Mouse (Mus musculus) heart, postnatal 10 days (tissue): ENCODE measurements around the gene Piwil4. TPM values are rescaled to one million over a fixed set of nuclear protein-coding genes. Genes with fewer than 3 reads are reported as not detected.

Experiments used
- DNase-seq, 2 experiments: peaks; one replicate each; pipeline ENCODE4 v3.0.0; 2021
- intact Hi-C: fragments of 180-260 bp; cut with DNase I; formaldehyde crosslinking; loops from one replicate; pipeline ENCODE4 v1.15.1; 2025
- total RNA-seq, 2 experiments: library from RNA; stranded (reverse); gene quantifications; 2 replicates each; pipeline ENCODE4 v1.2.3; 2021

The Piwil4 gene
- not detected for total RNA-seq

DNA sequence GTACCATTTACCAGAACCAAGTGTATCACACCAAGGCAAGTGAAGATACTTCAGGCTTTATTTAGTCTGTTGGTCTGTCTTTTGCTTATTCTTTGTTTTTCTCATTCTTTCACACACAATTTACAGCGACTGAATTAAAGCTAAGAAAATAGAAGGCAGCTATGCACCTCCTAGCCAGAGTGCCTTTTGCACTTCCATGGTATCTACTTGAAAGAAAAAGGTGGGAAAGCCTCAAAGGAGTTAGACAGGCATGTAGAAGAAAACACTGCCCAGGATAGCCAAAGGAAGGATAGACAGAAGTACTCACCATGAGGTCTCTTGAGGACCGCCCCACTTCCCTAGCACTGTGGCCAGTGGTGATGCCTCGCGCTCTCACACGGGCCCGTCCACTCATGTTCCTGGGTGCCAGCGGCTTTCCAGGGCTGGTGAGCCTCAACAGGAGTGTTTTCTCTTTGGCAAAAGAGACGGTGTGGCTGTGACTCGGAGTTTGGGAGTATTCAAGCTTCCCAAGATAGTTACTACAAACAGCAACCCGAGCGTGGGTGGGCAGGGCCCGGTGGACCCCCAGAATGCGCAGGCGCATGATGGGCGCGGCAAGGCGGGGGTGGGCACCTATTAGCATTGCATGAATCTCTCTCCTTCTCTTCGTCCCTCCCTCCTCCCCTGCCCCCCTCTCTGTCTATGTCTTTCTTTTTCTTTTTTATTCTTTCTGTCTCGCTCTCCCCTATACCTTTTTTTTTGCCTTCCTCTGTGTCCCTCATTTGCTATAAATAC lies at the start of gene Piwil4:
TSS of gene Piwil4 (minus strand) at position 583 of the 774 bp plus-strand sequence.
- intact Hi-C loops: no loop called here
- DNase-seq: no peak

DNA sequence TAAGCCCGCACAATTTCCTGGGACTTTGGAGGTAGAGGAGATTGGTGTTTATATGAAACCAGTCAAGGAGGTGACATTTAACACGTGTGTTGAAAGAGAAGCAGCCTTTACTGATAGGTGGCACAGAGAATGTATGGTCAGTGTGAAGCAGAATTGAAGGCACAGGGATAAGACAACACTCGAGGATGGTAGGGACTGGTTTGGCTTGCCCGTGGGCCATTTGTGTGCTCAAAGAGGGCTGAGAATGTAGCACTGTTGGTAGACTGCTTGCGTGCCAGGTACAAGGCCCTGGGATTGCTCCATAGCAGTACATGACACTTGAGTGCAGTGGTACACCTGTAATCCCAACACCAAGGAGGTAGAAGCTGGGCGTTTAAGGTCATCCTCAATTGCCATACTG lies 46.8 kb upstream of the Piwil4 start:
- intact Hi-C loops: no loop called here
- DNase-seq: no peak

DNA sequence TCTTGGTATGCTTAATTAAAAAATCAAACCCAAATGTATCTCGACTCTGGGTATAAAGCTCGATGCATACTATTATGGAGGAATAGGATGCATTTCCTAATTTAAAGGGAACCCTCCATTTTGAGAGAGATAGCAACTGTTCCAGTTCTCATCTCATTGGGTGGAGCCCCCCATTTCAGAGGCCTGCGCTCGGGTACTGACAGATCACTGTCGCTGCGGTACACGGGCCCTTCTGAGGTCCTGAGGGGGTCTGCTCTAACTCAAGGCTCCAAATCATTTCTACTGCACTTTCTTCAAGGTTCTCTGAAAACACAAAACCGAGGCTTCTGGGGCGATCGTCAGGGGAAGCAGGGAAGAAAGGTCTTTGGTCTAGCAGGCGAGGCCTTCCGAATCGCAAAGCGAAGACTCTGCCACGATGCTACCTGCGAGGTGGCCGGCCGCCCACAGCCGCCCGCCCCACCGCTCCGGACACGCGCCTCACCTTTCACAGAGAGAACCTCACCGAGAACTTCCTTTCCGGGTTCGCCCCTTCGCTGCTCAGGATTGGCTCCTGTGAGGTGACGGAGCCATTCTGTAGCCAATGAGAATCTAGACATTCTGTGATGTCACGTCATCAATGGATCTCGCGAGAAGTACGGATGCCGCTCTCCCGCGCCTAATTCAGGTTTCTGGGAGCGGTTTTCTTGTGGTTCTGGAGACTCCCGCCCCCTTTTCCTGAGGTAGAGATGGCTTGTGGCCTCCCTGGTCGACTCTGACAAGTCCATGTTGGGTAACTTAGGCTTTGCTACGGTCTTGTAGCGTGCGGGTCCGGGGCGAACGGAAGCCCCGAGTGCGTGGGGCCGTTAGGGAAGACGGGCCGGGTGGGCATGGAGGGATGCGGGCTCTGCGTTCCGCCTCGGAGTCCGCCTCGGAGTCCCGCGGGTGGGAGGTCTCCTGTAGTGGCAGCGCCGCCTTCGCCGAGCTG lies 43.8 kb upstream of the Piwil4 start, which contains the start of the genes Mre11a and Ankrd49:
TSS of gene Mre11a (plus strand) at position 616 of the 964 bp plus-strand sequence.
TSS of gene Ankrd49 (minus strand) at position 818 of the 964 bp plus-strand sequence.
- intact Hi-C loops: no loop called here

DNA sequence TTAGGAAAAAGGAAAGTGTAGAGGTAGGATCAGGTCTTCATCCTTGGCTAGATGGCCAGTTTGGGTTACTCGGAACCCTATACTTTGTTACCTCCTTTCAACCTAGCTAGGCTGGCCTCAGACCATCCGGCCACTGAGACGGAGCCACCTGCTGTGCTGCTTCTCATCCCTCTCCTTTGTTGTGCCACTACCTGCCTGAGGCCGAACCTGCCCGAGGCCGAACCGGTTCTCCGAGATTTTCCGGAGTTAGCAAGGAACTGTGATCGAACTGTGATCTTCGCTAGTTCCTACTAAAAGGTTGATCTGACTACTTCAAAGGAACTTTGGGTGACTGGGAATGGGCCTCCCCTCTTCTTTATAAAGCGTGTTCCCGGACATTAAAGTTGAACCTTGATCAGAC lies 37.8 kb upstream of the Piwil4 start:
- no peak for DNase-seq
- intact Hi-C loops: no loop called here

More for the DNA sequence above, 43.8 kb upstream of the Piwil4 start, which contains the start of the genes Mre11a and Ankrd49:
- peak; percentile 96 for DNase-seq

DNA sequence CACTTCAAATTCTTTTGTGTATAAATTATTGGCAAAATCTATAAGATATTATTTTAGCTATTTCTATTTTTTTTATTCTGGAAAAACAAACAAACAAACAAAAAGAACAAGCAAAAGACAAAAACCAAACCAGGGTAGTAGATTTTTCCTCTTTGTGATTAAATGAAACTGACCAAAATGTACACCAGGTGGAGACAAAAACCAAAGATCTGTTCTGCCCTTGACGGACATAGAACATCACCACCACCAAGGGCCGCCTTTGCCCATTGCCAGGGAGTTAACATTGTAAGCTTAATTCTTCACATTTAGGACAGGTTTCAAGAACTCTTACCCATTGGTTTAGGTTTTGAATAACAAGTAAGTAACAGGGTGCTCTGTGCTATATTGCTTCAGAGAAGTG lies 33.3 kb upstream of the Piwil4 start:
- no peak for DNase-seq
- intact Hi-C loops: loop anchor here (2.0 kb wide), 1 partner anchor 241 kb away; no protein-coding TSS in a partner anchor

DNA sequence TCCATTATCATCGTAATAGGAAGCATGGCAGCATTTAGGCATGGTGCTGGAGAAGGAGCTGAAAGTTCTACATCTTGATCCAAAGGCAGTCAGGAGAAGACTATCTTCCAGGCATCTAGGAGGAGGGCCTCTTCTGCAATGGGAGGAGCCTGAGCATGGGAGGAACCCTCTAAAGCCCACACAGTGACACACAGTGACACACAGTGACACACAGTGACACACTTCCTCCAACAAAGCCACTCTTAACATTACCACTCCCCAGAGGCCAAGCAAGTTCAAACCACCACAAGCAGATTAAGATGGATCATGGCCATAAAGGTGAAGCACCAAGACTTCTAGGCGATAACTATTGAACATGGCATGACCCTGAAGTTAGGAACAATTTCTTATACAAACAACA lies 31.5 kb upstream of the Piwil4 start:
- intact Hi-C loops: loop anchor here (2.0 kb wide), 1 partner anchor 243 kb away; no protein-coding TSS in a partner anchor
- no peak for DNase-seq

DNA sequence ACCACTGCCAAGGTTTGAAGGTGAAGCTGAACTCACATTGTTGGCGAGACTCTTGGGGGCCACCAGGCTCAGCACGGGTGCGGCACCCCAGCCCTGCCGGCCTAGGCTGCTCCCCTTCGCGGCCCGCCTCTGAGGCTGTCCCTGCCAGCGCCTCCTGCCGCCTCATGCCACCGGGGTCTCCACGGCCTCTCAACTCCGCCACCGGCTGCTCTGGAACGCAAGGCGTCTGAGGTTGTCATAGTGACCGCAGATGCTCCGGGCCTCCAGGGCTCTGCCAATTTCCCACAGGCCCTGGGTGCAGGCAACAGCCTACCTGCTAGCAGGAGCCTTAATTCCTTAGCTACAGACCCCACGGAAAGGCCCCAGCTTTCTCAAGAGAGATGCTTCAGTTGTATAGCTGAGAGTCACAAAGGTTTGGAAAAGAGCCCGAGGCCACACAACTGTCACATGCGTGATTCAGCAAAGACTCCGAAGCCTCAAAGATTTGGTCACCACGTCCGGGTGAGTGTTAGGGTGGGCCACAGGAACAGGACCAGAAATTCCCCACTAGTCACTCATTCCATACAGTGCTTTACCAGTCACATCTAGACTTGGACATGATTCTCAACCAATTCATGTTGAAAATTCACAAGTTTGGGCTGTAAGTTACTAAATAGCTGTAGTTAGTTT lies 30.4 kb upstream of the Piwil4 start, which contains the start of gene 1700012B09Rik:
TSS of gene 1700012B09Rik (minus strand) at position 228 of the 669 bp plus-strand sequence.
- intact Hi-C loops: no loop called here
- DNase-seq: no peak

DNA sequence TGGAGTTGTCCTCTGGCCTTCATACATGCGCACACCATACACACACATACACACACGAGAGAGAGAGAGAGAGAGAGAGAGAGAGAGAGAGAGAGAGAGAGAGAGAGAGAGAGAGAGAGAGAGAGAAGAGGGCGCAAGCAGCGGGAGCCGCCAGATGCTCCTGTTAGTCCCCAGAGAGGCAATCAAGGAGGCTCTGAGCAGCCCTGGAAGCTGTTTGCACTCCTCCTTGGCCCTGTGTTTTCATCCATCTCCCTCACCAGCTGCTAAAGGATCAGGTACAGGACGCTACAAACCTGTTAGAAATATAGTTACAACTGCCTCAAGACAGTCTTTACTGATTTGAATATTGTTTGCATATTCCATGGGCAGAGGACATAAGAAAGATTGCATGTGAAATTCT lies 29.3 kb upstream of the Piwil4 start:
- DNase-seq: no peak
- intact Hi-C loops: no loop called here

DNA sequence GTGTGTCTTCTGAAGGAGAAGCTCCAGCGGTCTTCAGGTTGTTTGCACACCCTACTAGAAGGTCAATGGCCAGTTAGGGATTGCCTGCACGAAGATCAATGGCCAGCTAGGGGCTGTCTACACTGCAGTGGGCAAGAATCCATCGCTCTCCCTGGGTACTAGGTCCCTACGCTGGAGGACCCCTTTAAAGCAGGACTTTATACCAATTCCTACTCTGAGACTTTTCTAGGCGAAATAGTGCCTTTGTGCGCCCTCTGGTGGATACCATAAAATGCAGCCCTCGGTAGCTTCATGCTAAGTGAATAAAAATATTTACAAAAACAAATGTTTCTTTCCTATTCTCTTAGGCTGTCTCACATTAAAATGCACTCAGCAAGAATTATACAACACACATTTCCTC lies 24.2 kb upstream of the Piwil4 start:
- intact Hi-C loops: loop anchor here (2.0 kb wide), 1 partner anchor 252 kb away; no protein-coding TSS in a partner anchor
- DNase-seq: peak; percentile 36 to 65

DNA sequence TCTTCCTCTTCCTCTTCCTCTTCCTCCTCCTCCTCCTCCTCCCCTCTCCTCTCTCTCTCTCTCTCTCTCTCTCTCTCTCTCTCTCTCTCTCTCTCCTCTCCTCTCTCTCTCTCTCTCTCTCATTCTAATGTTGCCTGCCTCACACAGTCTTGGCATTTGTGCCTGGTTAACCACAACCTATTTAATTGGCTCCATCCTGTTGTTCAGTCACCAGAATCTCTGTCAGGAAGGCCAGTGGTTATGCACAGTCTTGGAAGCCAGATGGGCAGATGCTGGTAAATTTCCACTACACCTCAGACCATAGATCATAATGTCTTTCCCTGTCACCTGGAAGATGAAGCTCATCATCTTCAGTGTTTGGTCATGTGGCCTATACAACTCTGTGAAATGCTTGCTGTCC lies 18.7 kb upstream of the Piwil4 start:
- no peak for DNase-seq
- intact Hi-C loops: no loop called here

DNA sequence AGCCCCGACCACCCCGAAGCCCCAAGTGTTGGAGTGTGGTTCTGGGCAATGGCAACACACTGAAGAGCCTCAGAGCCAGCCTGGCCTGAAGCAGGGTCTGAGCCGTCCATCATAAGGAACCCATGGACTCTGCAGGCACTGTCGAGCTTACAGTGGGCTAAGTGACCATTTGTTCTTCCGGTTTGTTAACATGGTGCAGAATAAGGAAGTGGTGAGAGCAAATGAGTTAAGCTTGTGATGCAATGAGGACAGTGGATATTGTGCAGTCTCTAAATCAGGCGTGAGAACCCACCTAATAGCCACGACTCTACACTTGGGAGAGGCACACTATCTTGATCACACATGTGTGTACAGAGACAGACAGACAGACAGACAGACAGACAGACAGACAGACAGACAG lies 18.1 kb upstream of the Piwil4 start:
- intact Hi-C loops: no loop called here
- no peak for DNase-seq

DNA sequence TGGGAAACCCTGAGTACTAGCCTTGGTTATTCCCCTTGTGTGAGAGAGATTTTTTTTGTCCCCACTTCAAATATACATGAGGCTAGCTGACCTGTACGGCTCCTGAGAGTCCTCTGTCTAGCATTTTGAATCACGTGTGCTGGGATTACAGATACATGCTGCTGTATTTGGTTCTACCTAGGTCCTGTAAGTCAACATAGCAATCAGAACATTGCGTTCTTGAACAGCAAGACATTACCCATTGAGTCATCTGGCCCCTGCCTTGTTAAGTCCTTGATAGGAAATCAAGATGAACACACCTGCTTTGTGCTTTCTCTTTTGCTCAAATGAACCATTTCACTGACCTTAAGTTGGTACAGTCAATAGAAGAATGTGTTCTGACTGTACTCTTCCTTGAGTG lies 13.9 kb upstream of the Piwil4 start:
- DNase-seq: no peak
- intact Hi-C loops: no loop called here

DNA sequence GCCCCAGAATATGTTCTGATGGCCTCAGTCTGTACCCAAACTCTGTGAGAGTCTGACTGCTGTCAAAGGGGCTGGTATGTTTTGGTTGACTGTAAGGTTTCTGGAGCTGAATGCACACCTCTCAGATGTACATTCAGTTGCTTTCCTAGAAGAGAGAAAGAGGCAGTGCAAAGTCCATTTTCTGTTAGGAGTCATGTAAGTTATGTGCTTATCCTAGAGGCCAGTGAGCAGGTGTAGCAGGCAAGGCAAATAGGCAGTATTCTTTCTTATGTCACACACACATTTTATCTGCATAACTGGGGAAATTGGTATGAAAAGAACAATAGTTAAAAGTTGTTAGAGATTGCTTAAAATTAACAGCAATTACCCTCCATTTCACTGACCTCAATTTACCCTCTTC lies 13.4 kb upstream of the Piwil4 start:
- DNase-seq: no peak
- intact Hi-C loops: no loop called here

DNA sequence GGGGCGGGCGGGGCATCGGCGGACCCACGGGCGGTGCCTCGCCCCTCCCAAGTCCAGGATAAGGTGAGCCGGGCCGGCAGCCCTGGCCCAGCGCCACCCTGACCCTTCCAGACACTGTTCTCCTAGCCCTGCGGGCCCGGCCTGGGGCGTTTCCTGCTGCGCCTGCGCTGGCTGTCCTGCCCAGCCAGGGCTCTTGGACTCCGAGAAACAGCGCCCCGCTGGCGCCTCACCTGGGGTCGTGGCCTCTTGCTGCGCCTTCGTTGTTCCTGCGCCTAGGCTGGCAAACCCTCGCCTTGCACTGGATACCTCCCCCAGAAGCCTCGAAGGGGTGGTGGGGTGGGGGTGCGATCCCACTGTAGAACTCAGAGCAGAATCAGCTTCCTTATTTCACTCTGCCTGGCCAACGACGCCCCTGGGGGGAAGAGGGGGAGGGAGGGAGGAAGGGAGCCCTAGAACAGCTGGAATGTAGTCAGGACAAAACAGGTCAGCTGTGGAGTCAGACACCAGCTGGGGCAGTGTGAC lies 11.5 kb upstream of the Piwil4 start, which contains the start of gene Fut4:
TSS of gene Fut4 (minus strand) at position 393 of the 522 bp plus-strand sequence.
- DNase-seq: peak; percentile 67 to 69
- intact Hi-C loops: no loop called here

DNA sequence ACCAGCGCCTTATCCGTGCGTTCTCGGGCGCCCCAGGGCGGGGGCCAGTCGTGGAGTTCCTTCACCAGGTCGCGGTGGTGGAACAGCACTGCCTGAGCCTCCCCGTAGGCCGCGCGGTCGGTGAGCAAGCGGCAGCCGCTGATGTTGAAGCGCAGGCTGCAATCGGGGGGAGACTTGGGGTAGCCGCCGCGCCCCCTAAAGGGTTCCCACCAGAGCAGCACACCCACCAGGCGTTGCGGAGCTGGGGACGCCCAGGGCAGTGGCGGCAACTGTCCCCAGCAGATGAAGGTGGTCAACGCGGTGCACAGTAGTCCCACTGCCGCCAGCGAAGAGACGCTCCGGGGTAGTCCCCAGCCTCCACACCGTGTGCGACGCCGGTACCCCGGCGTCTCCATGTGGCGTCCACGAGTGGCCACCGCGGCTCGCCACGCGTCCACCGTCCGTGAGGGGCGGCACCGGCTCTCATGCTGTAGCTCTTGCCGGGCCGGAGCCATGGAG lies 11.0 kb upstream of the Piwil4 start:
- intact Hi-C loops: no loop called here
- DNase-seq: peak in 1 of 2 experiments; percentile 19

DNA sequence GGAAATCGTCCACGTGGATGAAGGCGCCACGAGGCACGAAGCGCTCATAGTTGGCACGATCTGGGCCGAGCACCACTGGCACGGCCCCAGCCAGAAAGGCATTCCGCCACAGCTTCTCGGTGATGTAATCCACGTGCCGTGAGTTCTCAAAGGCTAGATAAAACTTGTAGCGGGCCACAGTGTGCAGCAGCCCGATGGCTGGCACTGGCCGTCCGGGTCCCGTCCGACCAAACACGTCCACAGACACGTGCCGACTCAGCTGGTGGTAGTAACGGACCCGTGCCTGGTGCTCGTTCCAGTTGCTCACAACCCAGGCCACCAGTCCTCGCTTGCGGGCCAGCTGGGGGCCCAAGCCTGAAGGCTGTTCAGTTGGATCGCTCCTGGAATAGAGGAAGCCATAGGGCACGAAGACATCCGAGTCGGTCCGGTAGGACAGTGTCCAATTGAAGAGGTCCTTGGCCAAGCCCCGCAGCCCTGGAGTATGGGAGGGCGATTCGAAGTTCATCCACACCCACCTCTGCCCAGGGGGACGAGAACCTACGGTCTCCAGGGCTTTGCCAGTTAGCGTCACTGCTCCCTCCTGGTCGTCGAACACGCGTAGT lies 10.5 kb upstream of the Piwil4 start:
- intact Hi-C loops: no loop called here

DNA sequence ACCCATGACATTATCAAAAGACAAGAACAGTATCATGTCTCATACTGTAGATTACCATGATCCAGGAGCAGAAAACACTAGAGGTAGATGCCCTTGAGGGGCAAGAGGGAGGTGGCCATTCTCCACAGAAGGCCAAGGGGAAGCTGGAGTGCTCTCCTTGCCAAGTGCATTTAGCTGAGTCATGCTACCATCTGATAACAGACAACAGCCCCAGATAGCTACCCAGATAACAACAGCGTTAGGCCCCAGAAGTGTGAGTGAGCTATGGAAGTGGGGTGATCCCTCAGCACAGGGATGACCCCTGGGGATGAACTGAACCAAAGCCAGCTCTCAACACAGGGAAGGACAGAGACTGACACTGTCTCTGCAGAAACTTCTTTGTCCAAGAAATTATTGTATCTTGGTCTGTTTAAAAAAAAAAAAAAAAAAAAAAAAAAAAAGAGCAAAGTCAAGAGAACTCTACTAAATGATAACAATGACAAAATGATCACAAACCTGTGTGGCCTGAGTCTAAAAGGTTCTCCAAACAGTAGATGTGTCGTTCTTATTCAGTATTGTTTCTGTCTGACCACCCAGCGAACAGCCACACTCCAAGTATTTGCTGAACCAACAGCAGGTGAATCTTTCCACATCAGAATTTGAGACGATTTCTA lies 909 bp downstream of the Piwil4 start:
- intact Hi-C loops: no loop called here
- no peak for DNase-seq

More for the DNA sequence above, 10.5 kb upstream of the Piwil4 start:
- DNase-seq: peak; percentile 4 to 32

DNA sequence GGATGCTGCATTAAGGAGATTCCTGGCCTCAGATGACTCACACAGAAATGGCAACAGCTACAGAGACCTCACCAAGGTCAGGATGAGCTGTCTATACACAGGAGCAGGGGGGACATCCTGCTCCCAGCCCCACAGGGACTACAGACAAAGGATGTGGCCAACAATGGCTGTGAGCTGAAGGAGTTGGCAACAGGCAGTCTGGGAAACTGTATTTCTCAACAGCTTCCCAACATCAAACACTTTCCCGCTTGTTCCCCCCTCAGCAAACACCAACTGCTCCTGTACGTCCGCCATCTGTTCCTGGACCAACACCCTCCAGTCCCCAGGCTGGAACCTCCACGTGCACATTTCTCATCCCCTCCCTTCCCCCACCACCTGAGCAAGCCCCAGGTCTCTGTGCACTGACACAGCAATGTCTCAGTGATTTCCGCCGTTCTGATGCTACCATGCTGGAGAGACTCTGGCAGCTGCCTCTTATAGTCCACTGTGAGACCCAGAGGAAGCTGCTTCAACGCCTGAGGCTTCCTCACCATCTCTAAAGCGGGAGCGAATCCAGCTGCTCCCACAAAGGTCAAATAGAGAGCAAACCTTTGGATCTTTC lies 9.5 kb downstream of the Piwil4 start:
- peak; percentile 22 to 33 for DNase-seq
- intact Hi-C loops: no loop called here

DNA sequence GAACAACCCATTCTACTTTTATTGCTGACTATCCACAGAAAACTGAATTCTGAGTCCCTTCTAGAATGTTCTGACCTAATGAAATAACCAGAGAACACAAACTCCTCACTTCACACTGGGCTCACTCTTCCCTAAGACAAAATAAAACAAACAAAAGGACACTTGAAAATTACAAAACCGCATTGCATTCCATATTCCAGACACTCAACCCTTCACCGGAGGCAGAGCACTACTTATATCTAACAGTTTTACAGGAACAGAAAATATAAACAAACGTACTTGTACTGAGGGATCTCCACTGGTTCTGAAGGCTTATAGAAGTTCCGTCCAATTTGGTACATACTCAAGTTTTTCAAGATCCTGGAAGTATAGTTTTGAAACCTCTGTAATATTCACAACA lies 12.2 kb downstream of the Piwil4 start:
- DNase-seq: no peak
- intact Hi-C loops: no loop called here
